Mouse (Mus musculus): ENCODE results near the gene Polr3h. TPM values are rescaled to one million over a fixed set of nuclear protein-coding genes. Genes with fewer than 3 reads are reported as not detected.

Polr3h gene
- total RNA-seq, 2 experiments from 2014 or later = 5.8 to 7.2 TPM

DNA sequence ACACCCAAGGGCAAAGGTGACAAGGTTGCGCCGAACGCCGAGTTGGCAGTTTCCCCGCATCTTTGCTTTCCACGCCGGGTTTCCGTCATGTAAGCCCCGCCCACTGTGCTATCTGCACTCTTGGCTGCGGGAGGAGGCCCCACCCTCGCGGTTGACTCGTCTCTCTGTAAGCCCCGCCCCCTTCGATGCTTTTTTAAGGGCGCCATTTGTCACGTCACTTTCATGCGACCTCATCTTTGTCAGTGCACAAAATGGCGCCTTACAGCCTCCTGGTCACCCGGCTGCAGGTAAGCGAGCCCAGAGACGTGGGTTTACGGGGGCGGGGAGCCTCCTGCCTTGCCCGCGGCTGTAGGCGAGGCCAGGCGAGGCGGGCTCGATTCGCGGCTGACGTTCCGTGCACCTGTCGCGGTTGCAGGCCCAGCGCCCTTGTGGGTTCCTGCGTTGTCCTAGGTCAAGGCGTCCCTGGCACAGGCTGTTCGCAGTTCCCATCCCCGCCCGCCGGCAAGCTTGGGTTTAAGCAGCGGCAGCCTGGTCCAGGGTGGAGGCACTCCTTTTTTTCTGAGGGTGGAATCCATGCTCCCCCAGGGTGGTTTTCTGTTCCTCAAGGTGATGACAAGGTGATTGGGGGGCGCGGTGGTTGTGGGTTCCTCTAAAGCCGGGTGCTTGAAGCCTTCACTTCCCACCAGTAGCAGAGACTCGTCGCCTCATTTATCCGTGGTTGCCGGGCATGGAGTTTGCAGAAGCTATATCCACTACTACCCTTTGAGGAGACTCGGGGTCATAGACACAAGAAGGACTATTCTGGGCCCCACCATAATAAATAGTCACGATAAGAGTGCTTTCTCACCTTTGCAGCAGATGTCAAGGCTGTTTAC, 53.5 kb downstream of the Polr3h start, which contains the start of gene Aco2:
Gene Aco2 (plus strand): TSS at position 48 of the 875 bp plus-strand sequence.
- peak; percentile 100 for DNase-seq (ENCODE audit: low spot score)

GRCm38 (mm10) chr15:81871604-81872261, 54.3 kb downstream of the Polr3h start, which contains the start of gene Phf5a:
TSS of gene Phf5a (minus strand) at chr15:81871911.
- peak; percentile 88 for DNase-seq (ENCODE audit: low spot score)

- DNase-seq (ENCODE audit: low spot score) = no peak
Observed at GRCm38 (mm10) chr15:81869985-81870384, 56.1 kb downstream of the Polr3h start.

DNA sequence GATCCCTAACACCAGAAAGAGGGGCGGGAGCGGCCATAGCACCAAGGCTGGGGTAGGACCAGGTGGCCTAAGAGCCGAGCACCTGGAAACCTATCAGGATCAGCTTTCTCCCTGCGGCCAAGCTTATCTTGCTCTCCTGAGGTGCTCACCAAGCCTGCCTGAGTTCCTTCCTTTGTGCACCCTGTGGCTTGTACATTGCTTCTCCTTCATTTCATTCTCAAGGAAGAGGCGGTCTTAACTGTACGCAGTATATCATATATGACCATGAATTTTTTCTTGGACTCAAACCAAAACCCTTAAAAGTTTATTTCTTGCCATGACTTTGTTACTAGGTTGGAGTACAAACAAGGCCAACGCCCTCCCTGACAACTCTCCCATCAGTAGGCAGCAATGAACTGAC, 61.8 kb downstream of the Polr3h start:
- DNase-seq (ENCODE audit: low spot score) = no peak

- peak; percentile 62 for DNase-seq (ENCODE audit: low spot score)
Observed at GRCm38 (mm10) chr15:81860471-81861135, 65.4 kb downstream of the Polr3h start.

GRCm38 (mm10) chr15:81859330-81860255, 66.4 kb downstream of the Polr3h start:
- peak; percentile 92 for DNase-seq (ENCODE audit: low spot score)

- DNase-seq (ENCODE audit: low spot score) = peak; percentile 73
Observed at GRCm38 (mm10) chr15:81858517-81859329, 67.3 kb downstream of the Polr3h start, which contains the start of gene Tob2. TSS of gene Tob2 (minus strand) at chr15:81858796.

DNA sequence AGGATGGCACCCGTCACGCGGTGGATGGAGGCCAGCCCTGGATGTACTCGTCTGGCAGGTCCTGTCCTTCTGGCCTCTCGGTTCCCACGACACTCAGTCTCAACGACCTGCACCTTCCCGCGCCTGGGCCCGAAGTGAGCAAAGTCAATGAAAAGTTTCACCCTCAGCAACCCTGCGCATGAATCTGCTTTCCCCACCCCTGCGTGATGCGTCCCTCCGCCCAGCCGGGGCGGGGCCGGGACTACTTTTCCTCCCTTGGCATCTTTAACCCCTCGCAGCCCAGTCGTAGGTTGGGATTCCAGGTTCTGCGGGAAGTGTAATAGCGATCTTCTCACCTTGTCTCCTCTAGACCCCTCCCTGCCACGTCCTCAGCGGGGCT, 67.9 kb downstream of the Polr3h start:
- DNase-seq (ENCODE audit: low spot score) = peak; percentile 97

DNA sequence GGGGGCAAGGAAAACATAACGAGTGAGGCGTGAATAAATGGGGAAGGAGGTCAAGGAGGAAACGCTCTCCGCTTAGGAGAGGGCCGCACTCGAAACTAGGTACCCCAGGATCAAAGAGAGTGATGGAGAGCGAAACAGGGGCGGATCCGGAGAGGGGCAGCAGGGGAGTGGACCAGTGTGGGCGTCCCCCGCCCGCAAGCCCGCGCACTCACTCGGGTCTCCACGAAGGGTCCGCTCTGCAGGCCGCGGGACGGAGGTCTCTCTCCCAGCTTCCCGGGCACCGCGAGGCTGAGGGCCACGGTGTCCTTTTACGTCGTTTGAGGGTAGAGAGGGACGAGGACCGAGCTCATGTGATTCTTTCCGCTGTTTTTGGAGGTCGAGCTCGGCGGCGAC, 68.3 kb downstream of the Polr3h start:
- DNase-seq (ENCODE audit: low spot score) = no peak

DNA sequence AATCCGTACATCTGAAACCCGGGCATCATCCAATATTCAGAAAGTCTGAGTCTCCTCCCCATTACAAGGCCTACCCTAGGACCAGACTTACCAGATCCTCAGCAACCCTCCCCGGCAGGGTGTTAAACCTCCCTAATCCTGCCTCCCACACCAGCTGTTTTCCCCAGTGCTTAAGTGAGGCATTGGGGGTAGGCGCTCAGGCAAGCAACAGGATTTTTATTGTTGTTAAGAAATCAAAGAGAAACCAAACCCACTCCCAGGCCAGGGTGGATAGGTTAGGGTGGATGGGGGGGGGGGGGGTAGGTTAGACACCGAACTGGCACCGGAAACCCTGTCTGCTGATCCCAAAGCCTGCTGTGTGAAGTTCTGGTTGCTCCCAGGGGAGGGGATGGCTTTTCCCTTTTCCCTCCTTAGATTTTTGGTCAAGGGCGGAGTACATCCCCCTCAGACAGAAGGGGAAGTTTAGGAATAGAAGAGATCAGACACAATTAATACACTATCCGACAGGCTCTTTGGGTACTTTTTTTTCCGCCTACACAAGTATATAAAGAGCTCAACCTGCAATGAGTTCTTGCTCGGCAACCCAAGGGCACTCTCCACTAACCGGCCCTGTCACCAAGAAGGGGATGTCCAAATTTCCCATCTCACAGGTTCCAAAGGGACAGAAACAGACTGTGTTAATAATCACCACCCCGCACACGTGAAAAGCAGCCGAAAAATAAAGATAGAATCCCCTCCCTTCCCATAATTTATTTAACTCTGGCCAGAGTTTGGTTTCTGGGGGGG, 68.9 kb downstream of the Polr3h start:
- DNase-seq (ENCODE audit: low spot score) = peak; percentile 51

- DNase-seq (ENCODE audit: low spot score) = peak; percentile 92
Observed at GRCm38 (mm10) chr15:81856030-81856790, 69.8 kb downstream of the Polr3h start.

- no peak for DNase-seq (ENCODE audit: low spot score)
Observed at GRCm38 (mm10) chr15:81853081-81853480, 73.0 kb downstream of the Polr3h start.

DNA sequence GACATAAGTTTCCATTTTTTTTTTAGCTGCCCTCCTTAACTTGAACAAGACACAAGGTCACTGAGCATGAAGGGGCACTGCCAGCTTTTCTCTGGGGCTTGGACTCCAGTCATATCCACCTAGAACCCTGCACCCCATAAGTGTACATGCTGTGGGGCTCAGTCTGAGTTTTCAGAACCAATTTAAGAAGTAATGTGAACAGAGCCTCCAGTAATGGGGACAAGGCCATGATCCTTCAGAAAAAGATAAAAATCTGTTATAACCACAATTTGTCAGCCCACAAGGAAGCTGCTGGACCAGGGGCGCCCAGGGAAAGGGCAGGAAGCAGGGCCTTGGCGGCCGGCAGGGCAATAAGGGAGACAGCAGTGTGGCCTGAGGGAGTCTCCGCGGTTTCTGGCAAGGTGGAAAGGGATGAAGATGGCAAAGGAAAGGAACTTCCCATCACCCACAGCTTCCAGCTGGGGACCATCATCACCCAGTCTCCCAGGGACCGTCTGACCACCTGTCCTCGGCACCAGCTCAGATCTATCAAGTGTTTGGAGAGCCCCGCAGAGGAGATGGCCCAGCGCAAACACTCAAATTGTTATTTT, 73.5 kb downstream of the Polr3h start:
- no peak for DNase-seq (ENCODE audit: low spot score)

DNA sequence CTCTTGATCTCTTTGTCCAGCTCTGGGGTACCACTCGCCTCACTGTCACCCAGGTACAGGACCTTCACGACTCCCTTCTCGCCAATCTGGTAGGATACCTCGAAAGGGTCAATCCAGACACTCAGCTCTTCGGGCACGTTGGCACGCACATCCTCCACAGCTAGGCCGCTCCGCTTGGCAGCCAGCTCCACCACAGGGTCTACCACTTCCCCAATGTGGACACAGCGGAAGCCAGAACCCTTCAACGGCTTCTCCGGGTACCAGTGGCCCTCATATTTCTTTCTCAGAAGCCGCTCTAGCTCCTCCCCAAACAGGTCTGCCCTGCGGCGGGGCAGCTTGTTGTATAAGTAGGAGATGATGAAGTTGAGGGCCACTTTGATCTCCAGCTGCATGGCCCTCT, 74.7 kb downstream of the Polr3h start:
- no peak for DNase-seq (ENCODE audit: low spot score)

GRCm38 (mm10) chr15:81850718-81851117, 75.3 kb downstream of the Polr3h start:
- DNase-seq (ENCODE audit: low spot score) = no peak

GRCm38 (mm10) chr15:81849104-81849503, 76.9 kb downstream of the Polr3h start:
- peak; percentile 66 for DNase-seq (ENCODE audit: low spot score)

DNA sequence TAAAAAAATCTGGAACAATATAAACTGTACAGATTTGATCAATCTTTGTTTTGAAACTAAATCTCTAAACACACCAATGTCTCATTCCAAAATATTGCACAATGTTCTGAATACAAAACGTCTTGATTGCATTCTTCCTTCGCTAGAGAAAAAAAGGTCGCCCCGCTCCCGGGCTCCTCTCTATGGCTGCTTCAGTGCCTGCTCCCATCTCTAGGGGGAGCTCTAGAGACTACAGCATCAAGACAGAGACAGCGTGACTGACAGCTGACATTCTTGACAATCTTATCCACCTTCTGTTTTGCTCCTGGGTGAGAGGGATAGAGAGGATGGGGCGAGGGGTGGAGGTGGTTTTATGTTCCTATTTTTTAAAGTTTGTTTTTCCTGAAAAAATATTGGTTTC, 77.7 kb downstream of the Polr3h start:
- DNase-seq (ENCODE audit: low spot score) = peak; percentile 78

GRCm38 (mm10) chr15:81847861-81848260, 78.2 kb downstream of the Polr3h start:
- DNase-seq (ENCODE audit: low spot score) = no peak
